Mouse (Mus musculus): ENCODE measurements around the gene Ttc41. TPM values are rescaled to one million over a fixed set of nuclear protein-coding genes. Genes with fewer than 3 reads are reported as not detected.

Ttc41 gene
- total and polyA plus RNA-seq, 3 experiments = 0.10 to 6.5 (median 1.9) TPM

DNA sequence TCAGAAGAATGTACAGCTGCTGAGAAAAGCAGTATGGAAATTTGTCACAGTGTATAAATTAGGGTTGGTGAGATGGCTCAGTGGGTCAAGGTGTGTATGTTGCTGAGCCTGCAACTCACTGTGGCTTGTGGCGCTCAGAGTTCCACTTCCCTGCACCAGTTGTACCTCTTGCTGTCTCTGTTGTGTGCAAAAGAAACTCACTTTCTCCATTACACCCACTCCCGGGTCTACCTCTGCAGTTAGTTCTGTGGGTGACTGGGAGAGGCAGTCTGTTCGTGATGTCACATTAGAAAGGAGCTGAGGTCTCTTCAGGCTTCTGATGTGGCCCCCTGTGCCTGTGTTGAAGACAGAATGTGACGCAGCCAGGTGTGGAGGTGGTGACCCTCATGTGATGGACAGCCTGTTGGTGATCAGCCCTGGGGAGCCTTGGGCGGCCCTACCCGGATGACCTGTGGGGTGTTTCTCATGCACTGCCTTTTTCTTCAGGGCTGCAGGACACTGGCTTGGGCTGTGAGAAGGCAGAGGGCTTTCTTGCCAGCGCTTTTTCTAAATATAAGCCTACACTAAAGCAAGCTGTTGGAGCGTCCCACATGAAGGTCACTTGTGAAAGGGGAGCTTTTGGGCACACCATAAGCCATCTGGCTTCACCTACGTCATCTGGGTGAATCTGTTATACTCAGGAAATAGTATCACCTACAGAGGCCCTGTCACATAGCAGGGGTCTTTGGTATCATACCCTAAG lies 89.4 kb downstream of the Ttc41 start:
- Histone ChIP-seq H3K4me3 (ENCODE audit: low read depth, low read length) (no peak overlapping the region), H3K27me3 (ENCODE audit: insufficient read depth, low read length) (no peaks in the 10 kb centered on the region), H3K36me3 (replicated peaks) (peaks cover 53% of the 10 kb centered on the region), H3K4me1 (ENCODE audit: insufficient read depth, low read depth, low read length) (peaks cover 17% of the 10 kb centered on the region), H3K9me3 (replicated peaks) (peaks cover 6% of the 10 kb centered on the region; the same call in 1 of the 2 replicates)
- DNase-seq (ENCODE audit: low spot score) (no peak), ATAC-seq (ENCODE audit: extremely low read depth, insufficient number of reproducible peaks, low FRiP score, poor library complexity, severe bottlenecking) (no peak)
- TF ChIP-seq GATA2 (IDR thresholded peaks at IDR 0.05; ENCODE audit: borderline replicate concordance, low read depth, low read length) = no peak

DNA sequence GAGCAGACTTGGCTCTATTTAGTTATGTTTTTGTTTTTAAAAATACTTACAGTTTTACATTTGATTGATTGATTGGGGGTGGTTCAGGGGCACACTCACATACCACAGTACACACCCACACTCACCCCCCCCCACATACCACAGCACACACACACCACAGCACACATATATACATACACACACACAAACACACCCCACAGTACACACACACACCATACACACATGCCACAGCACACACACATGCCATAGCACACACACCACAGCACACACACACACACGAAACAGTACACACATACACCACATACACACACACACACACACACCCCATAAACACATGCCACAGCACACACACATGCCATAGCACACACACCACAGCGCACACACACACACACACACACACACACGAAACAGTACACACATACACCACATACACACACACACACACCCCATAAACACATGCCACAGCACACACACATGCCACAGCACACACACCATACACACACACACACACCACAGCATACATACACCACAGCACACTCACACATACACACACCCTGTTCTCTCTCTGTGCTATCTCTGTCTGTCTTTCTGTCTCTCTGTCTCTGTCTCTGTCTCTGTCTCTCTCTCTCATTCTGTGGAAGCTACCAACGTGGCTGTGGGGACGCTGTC lies 90.6 kb downstream of the Ttc41 start:
- TF ChIP-seq GATA2 (IDR thresholded peaks at IDR 0.05; ENCODE audit: borderline replicate concordance, low read depth, low read length) = no peak
- no peak for TF ChIP-seq POLR2AphosphoS5 (IDR thresholded peaks at IDR 0.05; ENCODE audit: insufficient replicate concordance, low read depth, low read length)
- no peak for TF ChIP-seq CTCF (IDR thresholded peaks at IDR 0.05; ENCODE audit: low read depth, low read length)
- no peak for TF ChIP-seq GATA1 (IDR thresholded peaks at IDR 0.05; ENCODE audit: borderline replicate concordance, low read length)
- no peak for TF ChIP-seq TAL1 (conservative IDR thresholded peaks at IDR 0.05; ENCODE audit: low read depth, low read length)
- no peaks in the 10 kb centered on the region for H3K27me3 ChIP-seq (ENCODE audit: insufficient read depth, low read length)

DNA sequence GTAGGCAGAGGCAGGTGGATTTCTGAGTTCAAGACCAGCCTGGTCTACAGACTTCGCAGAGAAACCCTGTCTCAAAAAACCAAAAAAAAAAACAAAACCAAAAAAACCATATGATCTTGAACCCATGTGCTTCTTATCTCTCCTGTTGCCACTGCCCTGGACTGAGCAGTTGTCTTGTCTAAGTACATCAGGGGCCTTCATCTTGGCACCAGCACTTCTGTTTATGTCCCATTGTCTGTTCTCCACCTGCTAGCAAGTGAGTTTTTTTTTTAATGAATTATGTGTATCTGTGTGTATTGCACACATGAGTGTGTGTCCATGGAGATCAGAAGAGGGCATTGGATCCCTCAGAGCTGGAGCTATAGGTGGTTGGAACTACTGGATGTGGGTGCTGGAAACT lies 101.8 kb downstream of the Ttc41 start:
- no peak for DNase-seq (ENCODE audit: low spot score)
- H3K27me3 ChIP-seq (ENCODE audit: insufficient read depth, low read length) = no peaks in the 10 kb centered on the region
- peaks cover 83% of the 10 kb centered on the region for H3K36me3 ChIP-seq (replicated peaks)
- no peak for ATAC-seq (ENCODE audit: extremely low read depth, insufficient number of reproducible peaks, low FRiP score, poor library complexity, severe bottlenecking)
- no peak overlapping the region for H3K4me3 ChIP-seq (ENCODE audit: low read depth, low read length)
- TF ChIP-seq GATA1 (IDR thresholded peaks at IDR 0.05; ENCODE audit: borderline replicate concordance, low read length) (no peak), CTCF (IDR thresholded peaks at IDR 0.05; ENCODE audit: low read depth, low read length) (no peak), POLR2AphosphoS5 (IDR thresholded peaks at IDR 0.05; ENCODE audit: insufficient replicate concordance, low read depth, low read length) (no peak)
- peaks cover 2% of the 10 kb centered on the region; the same call in 1 of the 2 replicates for H3K4me1 ChIP-seq (ENCODE audit: insufficient read depth, low read depth, low read length)
- H3K9me3 ChIP-seq (replicated peaks) = no peaks in the 10 kb centered on the region

More for the DNA sequence above, 90.6 kb downstream of the Ttc41 start:
- Histone ChIP-seq H3K4me1 (ENCODE audit: insufficient read depth, low read depth, low read length) (peaks cover 17% of the 10 kb centered on the region), H3K4me3 (ENCODE audit: low read depth, low read length) (no peak overlapping the region), H3K36me3 (replicated peaks) (peaks cover 45% of the 10 kb centered on the region), H3K9me3 (replicated peaks) (peaks cover 6% of the 10 kb centered on the region; the same call in 1 of the 2 replicates)
- DNase-seq (ENCODE audit: low spot score) (no peak), ATAC-seq (ENCODE audit: extremely low read depth, insufficient number of reproducible peaks, low FRiP score, poor library complexity, severe bottlenecking) (no peak)

DNA sequence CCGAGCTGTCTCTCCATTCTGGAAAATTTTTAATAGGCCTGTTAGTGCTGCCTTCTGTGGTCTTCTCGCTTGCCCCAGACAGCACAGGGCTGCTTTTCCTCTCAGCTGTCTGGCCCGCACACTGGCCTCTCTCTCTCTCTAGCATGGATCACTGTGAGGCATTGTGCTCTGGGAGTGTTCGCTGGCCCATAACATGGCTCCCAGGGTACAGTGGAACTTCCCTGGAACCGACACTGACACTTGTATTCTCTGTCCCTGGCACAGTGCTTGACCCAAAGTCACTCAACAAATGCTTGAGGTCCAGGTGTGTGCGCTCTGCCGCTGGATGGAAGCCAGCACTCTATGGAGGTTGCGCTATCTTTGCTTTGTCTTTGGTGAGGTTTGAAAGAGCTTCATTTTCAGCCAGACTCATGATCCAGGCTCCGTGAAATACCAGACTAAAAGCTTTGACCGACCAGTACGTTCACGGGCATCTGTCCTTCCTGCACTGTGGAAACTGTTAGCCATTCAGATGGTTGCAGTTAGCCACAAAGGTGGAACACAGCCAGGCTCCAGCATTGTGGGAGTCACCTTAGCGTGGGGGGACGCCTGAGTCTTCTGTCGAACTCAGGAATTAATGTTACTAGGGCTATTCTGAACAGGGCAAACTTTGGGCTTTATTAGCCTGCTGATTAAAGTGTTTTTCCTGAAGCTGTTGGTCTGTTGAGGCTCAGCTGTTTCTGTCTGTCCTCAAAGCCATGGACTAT lies 102.6 kb downstream of the Ttc41 start:
- Histone ChIP-seq H3K4me1 (ENCODE audit: insufficient read depth, low read depth, low read length) (peaks cover 2% of the 10 kb centered on the region; the same call in 1 of the 2 replicates), H3K4me3 (ENCODE audit: low read depth, low read length) (no peak overlapping the region), H3K9me3 (replicated peaks) (no peaks in the 10 kb centered on the region), H3K27me3 (ENCODE audit: insufficient read depth, low read length) (no peaks in the 10 kb centered on the region), H3K36me3 (replicated peaks) (peaks cover 91% of the 10 kb centered on the region)
- no peak for DNase-seq (ENCODE audit: low spot score)
- TF ChIP-seq POLR2AphosphoS5 (IDR thresholded peaks at IDR 0.05; ENCODE audit: insufficient replicate concordance, low read depth, low read length) (no peak), TAL1 (conservative IDR thresholded peaks at IDR 0.05; ENCODE audit: low read depth, low read length) (no peak), CTCF (IDR thresholded peaks at IDR 0.05; ENCODE audit: low read depth, low read length) (no peak), GATA1 (IDR thresholded peaks at IDR 0.05; ENCODE audit: borderline replicate concordance, low read length) (no peak), GATA2 (IDR thresholded peaks at IDR 0.05; ENCODE audit: borderline replicate concordance, low read depth, low read length) (no peak)
- no peak for ATAC-seq (ENCODE audit: extremely low read depth, insufficient number of reproducible peaks, low FRiP score, poor library complexity, severe bottlenecking)

DNA sequence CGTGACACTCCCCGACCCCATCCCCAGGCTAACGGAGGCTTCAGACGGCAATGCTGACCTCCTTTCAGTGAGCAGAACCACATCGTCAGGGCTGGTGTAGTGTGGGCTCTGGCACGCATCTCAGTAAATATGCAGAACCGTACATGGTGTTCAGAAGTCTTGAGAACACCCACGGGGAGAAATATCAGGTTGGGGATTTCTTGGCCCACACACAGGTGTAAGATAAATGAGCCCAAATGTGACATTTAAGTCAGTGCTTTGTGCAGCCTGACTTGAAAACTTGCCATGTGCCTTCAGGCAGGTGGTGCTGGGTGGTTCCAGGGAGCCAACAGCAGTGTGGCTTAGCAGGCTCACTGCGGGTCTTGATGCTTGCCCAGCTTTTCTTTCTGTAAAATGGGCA lies 104.4 kb downstream of the Ttc41 start:
- Histone ChIP-seq H3K4me1 (ENCODE audit: insufficient read depth, low read depth, low read length) (peaks cover 2% of the 10 kb centered on the region; the same call in 1 of the 2 replicates), H3K36me3 (replicated peaks) (peaks cover 97% of the 10 kb centered on the region), H3K4me3 (ENCODE audit: low read depth, low read length) (no peak overlapping the region), H3K9me3 (replicated peaks) (no peaks in the 10 kb centered on the region), H3K27me3 (ENCODE audit: insufficient read depth, low read length) (no peaks in the 10 kb centered on the region)
- TF ChIP-seq POLR2AphosphoS5 (IDR thresholded peaks at IDR 0.05; ENCODE audit: insufficient replicate concordance, low read depth, low read length) (no peak), GATA1 (IDR thresholded peaks at IDR 0.05; ENCODE audit: borderline replicate concordance, low read length) (no peak), GATA2 (IDR thresholded peaks at IDR 0.05; ENCODE audit: borderline replicate concordance, low read depth, low read length) (no peak), TAL1 (conservative IDR thresholded peaks at IDR 0.05; ENCODE audit: low read depth, low read length) (no peak), CTCF (IDR thresholded peaks at IDR 0.05; ENCODE audit: low read depth, low read length) (no peak)
- DNase-seq (ENCODE audit: low spot score) (no peak), ATAC-seq (ENCODE audit: extremely low read depth, insufficient number of reproducible peaks, low FRiP score, poor library complexity, severe bottlenecking) (no peak)

DNA sequence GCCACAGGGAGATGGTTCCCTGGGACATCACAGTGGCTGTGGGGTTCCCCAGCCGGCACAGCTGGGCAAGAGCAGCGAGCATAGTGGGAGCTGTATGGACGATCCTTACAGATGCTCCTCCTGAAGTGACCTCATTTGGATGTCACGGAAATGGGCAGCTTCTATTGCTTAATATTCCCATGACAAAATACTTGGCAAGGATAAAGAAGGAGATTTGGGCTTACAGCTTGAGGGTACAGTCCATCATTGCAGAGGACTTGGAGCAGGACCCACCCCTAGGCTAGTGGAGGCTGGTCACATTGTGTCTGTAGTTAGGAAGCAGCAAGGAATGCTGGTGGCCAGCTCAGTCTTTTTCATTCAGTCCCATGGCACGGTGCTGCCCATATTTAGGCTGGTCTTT lies 105.0 kb downstream of the Ttc41 start:
- TF ChIP-seq CTCF (IDR thresholded peaks at IDR 0.05; ENCODE audit: low read depth, low read length) (no peak), POLR2AphosphoS5 (IDR thresholded peaks at IDR 0.05; ENCODE audit: insufficient replicate concordance, low read depth, low read length) (no peak), GATA1 (IDR thresholded peaks at IDR 0.05; ENCODE audit: borderline replicate concordance, low read length) (no peak), GATA2 (IDR thresholded peaks at IDR 0.05; ENCODE audit: borderline replicate concordance, low read depth, low read length) (no peak), TAL1 (conservative IDR thresholded peaks at IDR 0.05; ENCODE audit: low read depth, low read length) (no peak)
- Histone ChIP-seq H3K4me3 (ENCODE audit: low read depth, low read length) (no peak overlapping the region), H3K36me3 (replicated peaks) (peaks cover 98% of the 10 kb centered on the region), H3K27me3 (ENCODE audit: insufficient read depth, low read length) (no peaks in the 10 kb centered on the region), H3K4me1 (ENCODE audit: insufficient read depth, low read depth, low read length) (peaks cover 4% of the 10 kb centered on the region; the same call in 1 of the 2 replicates), H3K9me3 (replicated peaks) (no peaks in the 10 kb centered on the region)
- ATAC-seq (ENCODE audit: extremely low read depth, insufficient number of reproducible peaks, low FRiP score, poor library complexity, severe bottlenecking) = no peak
- no peak for DNase-seq (ENCODE audit: low spot score)
